Mouse (Mus musculus) effector memory CD4-positive, alpha-beta T cell, adult 5 months (primary cell): ENCODE measurements around the gene Dhx35. TPM values are rescaled to one million over a fixed set of nuclear protein-coding genes. Genes with fewer than 3 reads are reported as not detected.

Source experiments
- polyA plus RNA-seq: library from polyadenylated mRNA; unstranded; fragments of 100-300 nt; shearing (Covaris generic); gene quantifications from one replicate; pipeline ENCODE4 v1.2.1, GENCODE M21; 2017

Dhx35 gene
- 14.6 TPM for polyA plus RNA-seq

GRCm38 (mm10) chr2:158794494-158795004 is at the start of gene Dhx35:
Gene Dhx35 (plus strand): TSS chr2:158794807.

GRCm38 (mm10) chr2:158767742-158768339 is 26.8 kb upstream of the Dhx35 start, which contains the start of gene Fam83d:
Gene Fam83d (plus strand): TSS chr2:158768093.

Other genes starting within 250 kb of the Dhx35 start
- 0.14 TPM for gene Slc32a1, start 184.0 kb upstream of the Dhx35 start, polyA plus RNA-seq
- gene Actr5, start 169.9 kb upstream of the Dhx35 start, polyA plus RNA-seq, result 52.5 TPM
- gene Ppp1r16b, start 129.4 kb upstream of the Dhx35 start, polyA plus RNA-seq, result 82.9 TPM
- gene Fam83d, start 26.7 kb upstream of the Dhx35 start, polyA plus RNA-seq, result 3.9 TPM